Mouse (Mus musculus) heart, postnatal 4 days (tissue): Measurements from ENCODE around the gene Arglu1. TPM values are rescaled to one million over a fixed set of nuclear protein-coding genes. Genes with fewer than 3 reads are reported as not detected.

ENCODE experiments used
- DNase-seq: peaks from one replicate; pipeline ENCODE4 v3.0.0; 2021
- microRNA-seq, 2 experiments: library from miRNA; unstranded; fragments of <30 nt; microRNA quantifications; one replicate each; pipeline ENCODE4 v1.2.0; 2021 to 2022
- total RNA-seq, 2 experiments: library from RNA; stranded (reverse); gene quantifications; 2 replicates each; pipeline ENCODE4 v1.2.3; 2021

Arglu1 gene
- total RNA-seq, 2 experiments from 2014 or later: 52.9 to 59.7 TPM

GRCm38 (mm10) chr8:8621236-8621917, 68.9 kb downstream of the Arglu1 start:
- DNase-seq: no peak

GRCm38 (mm10) chr8:8620536-8620935, 69.8 kb downstream of the Arglu1 start:
- DNase-seq: no peak

GRCm38 (mm10) chr8:8619221-8620194, 70.8 kb downstream of the Arglu1 start:
- no peak for DNase-seq

Small RNA genes within 50 kb of the gene (microRNA-seq; reads per million reads assigned to microRNA genes)
- 2.0 to 2.4 reads per million in 2 experiments for gene Mir7654

Other genes with a start within 250 kb of the Arglu1 start
- gene Efnb2, start 29.3 kb downstream of the Arglu1 start, total RNA-seq: 10 to 100 TPM; 47.4 to 47.8 TPM